In the genomic region with DNA sequence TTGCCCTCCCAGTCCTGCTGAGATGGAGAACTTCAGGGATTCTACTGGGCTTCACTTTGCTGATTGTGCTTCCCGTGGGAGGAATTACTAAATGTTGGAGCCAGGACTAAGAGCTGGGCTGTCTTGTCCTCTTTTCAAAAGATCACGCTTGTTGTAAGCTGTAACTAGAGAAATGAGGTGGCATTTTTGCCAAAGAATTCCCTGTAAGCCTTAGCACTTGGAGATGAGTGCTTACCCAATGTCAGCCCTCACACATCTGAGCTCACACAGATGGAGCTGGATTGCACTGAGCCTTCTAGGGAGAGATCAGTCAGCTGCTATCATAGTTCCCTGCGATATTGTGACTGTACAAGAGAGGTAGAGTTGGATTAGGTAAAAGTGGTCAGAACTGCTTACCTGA, we compare ENCODE assay signal across 11 mouse cellular contexts.
"Had no signal": no experiment of that assay in that cellular context is flagged by ENCODE, and none has a peak within 500 bp of the region (broad histone marks: within the 10 kb centered on the region; RNA-seq: fewer than 3 reads in every experiment).

No protein-coding gene starts in this region.

- DNase-seq: kidney, adult 2 months; kidney, postnatal 25 days; liver, embryonic 13.5 days; lung, adult 2 months; lung, postnatal 14 days; lung, postnatal 4 days; midbrain, embryonic 14.5 days; right cerebral cortex, postnatal 14 days; spleen, adult 18-20 months; thymus, adult 18-20 months; thymus, postnatal 36 days had no signal
